Mouse (Mus musculus) CD4-positive helper T cell, adult 2 months (primary cell): ENCODE measurements around the gene Sf3b4.

Source experiments
- DNase-seq: peaks from one replicate; pipeline ENCODE4 v3.0.0-alpha.2; 2012; ENCODE audit warnings: low read depth, missing footprints, low spot score

Gene Sf3b4

DNA sequence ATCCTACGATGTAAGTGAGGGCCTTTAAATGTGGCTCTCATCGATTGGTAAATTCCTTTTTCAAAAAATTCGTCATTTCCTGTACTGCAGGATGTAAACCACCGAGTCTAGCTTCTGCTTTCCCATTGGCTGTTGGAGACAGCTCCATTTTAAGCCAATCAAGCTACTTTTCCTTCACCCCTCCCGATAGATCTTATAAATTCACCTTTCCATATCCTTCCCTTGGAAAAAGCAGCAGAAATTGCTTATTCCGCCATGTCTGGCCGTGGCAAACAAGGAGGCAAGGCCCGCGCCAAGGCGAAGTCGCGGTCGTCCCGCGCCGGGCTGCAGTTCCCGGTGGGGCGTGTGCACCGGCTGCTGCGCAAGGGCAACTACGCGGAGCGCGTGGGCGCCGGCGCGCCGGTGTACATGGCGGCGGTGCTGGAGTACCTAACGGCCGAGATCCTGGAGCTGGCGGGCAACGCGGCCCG lies 47.6 kb downstream of the Sf3b4 start, which contains the start of the genes Bola1 and Hist2h2ab:
TSS of gene Bola1 (minus strand) at position 49 of the 470 bp plus-strand sequence.
TSS of gene Hist2h2ab (plus strand) at position 205 of the 470 bp plus-strand sequence.
- peak; percentile 92 for DNase-seq

GRCm38 (mm10) chr3:96220131-96220764 lies 48.1 kb downstream of the Sf3b4 start:
- peak; percentile 69 for DNase-seq

DNA sequence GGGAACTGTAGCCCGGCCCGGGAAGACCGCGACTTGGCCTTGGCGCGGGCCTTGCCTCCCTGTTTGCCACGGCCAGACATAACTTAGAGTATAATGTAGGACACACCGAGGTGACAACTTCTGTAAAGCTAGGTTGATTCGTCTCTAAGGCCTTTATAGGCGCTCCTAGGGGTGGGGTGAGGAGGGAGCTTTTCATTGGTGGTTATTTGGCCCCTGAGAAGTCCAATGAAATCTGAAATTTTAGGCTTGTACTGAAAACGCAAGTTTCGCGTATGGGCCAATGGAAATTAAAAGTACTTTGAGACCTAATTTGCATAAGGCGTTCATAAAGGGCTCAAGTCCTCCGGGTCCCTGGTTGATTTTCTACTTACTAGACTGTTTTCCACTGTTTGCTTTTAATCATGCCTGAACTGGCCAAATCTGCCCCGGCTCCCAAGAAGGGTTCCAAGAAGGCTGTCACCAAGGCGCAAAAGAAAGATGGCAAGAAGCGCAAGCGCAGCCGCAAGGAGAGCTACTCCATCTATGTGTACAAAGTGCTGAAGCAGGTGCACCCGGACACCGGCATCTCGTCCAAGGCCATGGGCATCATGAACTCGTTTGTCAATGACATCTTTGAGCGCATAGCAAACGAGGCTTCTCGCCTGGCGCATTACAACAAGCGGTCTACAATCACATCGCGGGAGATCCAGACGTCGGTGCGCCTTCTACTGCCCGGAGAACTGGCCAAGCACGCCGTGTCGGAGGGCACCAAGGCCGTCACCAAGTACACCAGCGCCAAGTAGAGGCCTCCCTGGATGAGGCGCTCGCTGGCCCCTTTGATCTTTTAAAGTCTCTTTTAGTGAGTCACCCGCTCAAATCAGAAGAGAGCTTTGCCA lies 48.9 kb downstream of the Sf3b4 start, which contains the start of the genes Hist2h2ac and Hist2h2be:
TSS of gene Hist2h2ac (minus strand) at position 116 of the 875 bp plus-strand sequence.
TSS of gene Hist2h2be (plus strand) at position 355 of the 875 bp plus-strand sequence.
- DNase-seq, result peak; percentile 95

GRCm38 (mm10) chr3:96221640-96222038 lies 49.5 kb downstream of the Sf3b4 start:
- no peak for DNase-seq

DNA sequence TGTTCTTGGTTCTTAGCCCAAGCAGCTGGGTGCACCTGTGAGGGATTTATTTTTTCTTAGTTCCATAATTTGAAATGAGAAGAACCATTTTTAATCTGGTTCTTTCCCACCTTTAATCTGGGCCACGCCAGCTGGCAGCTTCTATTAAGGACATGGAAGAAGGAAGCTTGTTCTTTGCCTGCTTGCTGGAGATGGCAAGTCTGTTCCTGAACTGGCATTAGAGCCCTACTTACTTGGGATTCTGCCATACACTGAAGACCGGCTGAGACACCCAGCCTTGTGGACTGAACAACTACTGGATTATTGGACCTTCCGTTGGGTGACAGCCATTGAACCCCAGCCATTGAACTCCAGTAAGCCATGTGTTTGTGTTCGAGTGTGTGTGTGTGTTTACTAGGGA lies 50.6 kb downstream of the Sf3b4 start:
- no peak for DNase-seq

GRCm38 (mm10) chr3:96225421-96225820 lies 53.3 kb downstream of the Sf3b4 start:
- no peak for DNase-seq
